In the genomic region with DNA sequence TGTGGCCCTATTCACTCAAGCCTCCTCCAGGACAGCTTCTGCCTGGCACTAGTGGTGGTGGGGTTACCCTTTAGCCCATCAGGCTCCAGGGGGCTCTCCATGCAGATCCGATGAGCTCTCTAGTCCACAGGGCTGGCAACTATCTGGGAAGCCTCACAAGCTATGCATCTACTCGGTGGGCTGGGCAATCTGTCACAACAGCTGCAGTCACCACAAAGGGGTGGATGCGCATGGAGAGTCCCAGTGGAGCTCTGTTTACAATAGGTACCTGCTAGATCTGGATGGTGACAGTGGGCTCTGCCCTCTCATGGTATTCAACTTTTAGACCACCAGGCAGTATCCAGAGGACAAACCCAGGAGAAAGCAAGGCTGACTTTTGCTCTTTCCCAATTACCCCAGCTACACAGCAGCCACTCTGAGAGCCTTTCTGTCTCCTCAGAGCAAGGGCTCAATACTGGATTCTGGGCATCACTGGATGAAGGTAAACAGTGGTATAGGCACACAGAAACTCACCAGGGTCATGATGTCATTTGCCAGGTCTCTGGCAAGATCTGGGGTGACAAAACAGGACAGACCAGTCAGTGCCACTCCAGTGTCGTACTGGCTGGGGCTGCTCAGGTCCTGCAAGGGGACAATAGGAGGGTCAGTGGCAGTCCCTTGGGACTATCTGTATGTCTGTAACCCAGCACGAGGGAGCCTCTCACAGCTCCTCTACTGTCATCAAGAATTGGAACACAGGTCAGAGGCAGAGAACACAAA, we compare ENCODE assay signal across 25 mouse cellular contexts. TPM values are rescaled to one million over a fixed set of nuclear protein-coding genes. Genes with fewer than 3 reads are reported as not detected.
DNase-seq lines count a peak whose midpoint lies in the region; ATAC-seq and TF ChIP-seq lines count a peak whose summit lies in the region.
"Had no signal": no experiment of that assay in that cellular context is flagged by ENCODE, and none has a peak within 500 bp of the region (broad histone marks: within the 10 kb centered on the region; RNA-seq: fewer than 3 reads in every experiment).

No protein-coding gene starts in this region.

- H3K4me3 ChIP-seq in forebrain, embryonic 10.5 days: 0 out of 2 replicates have a peak overlapping the region, but pooled peaks have one; percentile 1
- H3K4me3 ChIP-seq in forebrain, embryonic 11.5 days (ENCODE audit: low read depth, low read length): no peak overlapping the region
- no peak overlapping the region for H3K4me3 ChIP-seq in lung, postnatal 0 days (ENCODE audit: low read depth, low read length)
- no peak overlapping the region for H3K4me3 ChIP-seq in neural tube, embryonic 11.5 days (ENCODE audit: low read depth, low read length)
- H3K4me3 ChIP-seq in midbrain, embryonic 13.5 days (replicated peaks): no peak overlapping the region
- H3K4me3 ChIP-seq: embryonic facial prominence, embryonic 10.5 days; embryonic facial prominence, embryonic 12.5 days; forebrain, embryonic 13.5 days; forebrain, embryonic 15.5 days had no signal

- peaks cover 100% of the 10 kb centered on the region for H3K36me3 ChIP-seq in forebrain, embryonic 10.5 days (replicated peaks)
- H3K36me3 ChIP-seq in forebrain, embryonic 11.5 days (ENCODE audit: control insufficient read depth, insufficient read depth, low read length): peaks cover 38% of the 10 kb centered on the region
- H3K36me3 ChIP-seq in lung, postnatal 0 days (ENCODE audit: insufficient read depth, low read length): peaks cover 66% of the 10 kb centered on the region
- H3K36me3 ChIP-seq in neural tube, embryonic 11.5 days (ENCODE audit: control insufficient read depth, insufficient read depth, low read length): peaks cover 46% of the 10 kb centered on the region
- peaks cover 98% of the 10 kb centered on the region for H3K36me3 ChIP-seq in midbrain, embryonic 13.5 days

- 86% methylated on average over 5 of the region's 5 CpGs for WGBS in forebrain, embryonic 10.5 days
- 87% methylated on average over 5 of the region's 5 CpGs for WGBS in forebrain, embryonic 11.5 days
- 83% methylated on average over 5 of the region's 5 CpGs for WGBS in lung, postnatal 0 days
- 84% methylated on average over 5 of the region's 5 CpGs for WGBS in neural tube, embryonic 11.5 days
- 86% methylated on average over 5 of the region's 5 CpGs for WGBS in midbrain, embryonic 13.5 days

- no peaks in the 10 kb centered on the region for H3K27me3 ChIP-seq in forebrain, embryonic 10.5 days (ENCODE audit: poor library complexity, severe bottlenecking)
- no peaks in the 10 kb centered on the region for H3K27me3 ChIP-seq in forebrain, embryonic 11.5 days (ENCODE audit: control insufficient read depth, insufficient read depth, low read length)
- H3K27me3 ChIP-seq in lung, postnatal 0 days (replicated peaks; ENCODE audit: insufficient read depth, low read length): no peaks in the 10 kb centered on the region
- no peaks in the 10 kb centered on the region for H3K27me3 ChIP-seq in neural tube, embryonic 11.5 days (ENCODE audit: control insufficient read depth, insufficient read depth, low read length)
- H3K27me3 ChIP-seq in midbrain, embryonic 13.5 days: no peaks in the 10 kb centered on the region
- H3K27me3 ChIP-seq: CH12.LX; embryonic facial prominence, embryonic 12.5 days; forebrain, embryonic 13.5 days; forebrain, embryonic 15.5 days; Patski had no signal

- no peak for TF ChIP-seq CTCF in lung, postnatal 0 days (IDR thresholded peaks at IDR 0.05)

- no peaks in the 10 kb centered on the region for H3K4me1 ChIP-seq in forebrain, embryonic 10.5 days
- no peaks in the 10 kb centered on the region for H3K4me1 ChIP-seq in forebrain, embryonic 11.5 days (replicated peaks; ENCODE audit: control insufficient read depth, insufficient read depth, low read length)
- no peaks in the 10 kb centered on the region for H3K4me1 ChIP-seq in lung, postnatal 0 days (ENCODE audit: insufficient read depth, low read depth, low read length)
- no peaks in the 10 kb centered on the region for H3K4me1 ChIP-seq in neural tube, embryonic 11.5 days (ENCODE audit: control insufficient read depth, insufficient read depth, low read length)
- no peaks in the 10 kb centered on the region for H3K4me1 ChIP-seq in midbrain, embryonic 13.5 days (replicated peaks)
- H3K4me1 ChIP-seq: embryonic facial prominence, embryonic 10.5 days; embryonic facial prominence, embryonic 12.5 days; forebrain, embryonic 13.5 days; forebrain, embryonic 15.5 days had no signal

- no peaks in the 10 kb centered on the region for H3K9me3 ChIP-seq in forebrain, embryonic 10.5 days
- H3K9me3 ChIP-seq in forebrain, embryonic 11.5 days (ENCODE audit: control insufficient read depth, low read length): no peaks in the 10 kb centered on the region
- H3K9me3 ChIP-seq in lung, postnatal 0 days (ENCODE audit: low read length): no peaks in the 10 kb centered on the region
- H3K9me3 ChIP-seq in neural tube, embryonic 11.5 days (ENCODE audit: control insufficient read depth, low read length): no peaks in the 10 kb centered on the region
- H3K9me3 ChIP-seq in midbrain, embryonic 13.5 days: no peaks in the 10 kb centered on the region
- H3K9me3 ChIP-seq: embryonic facial prominence, embryonic 10.5 days; embryonic facial prominence, embryonic 12.5 days; forebrain, embryonic 13.5 days; forebrain, embryonic 15.5 days; G1E had no signal

- no peak overlapping the region for H3K27ac ChIP-seq in forebrain, embryonic 10.5 days
- H3K27ac ChIP-seq in forebrain, embryonic 11.5 days (ENCODE audit: low read depth, low read length): no peak overlapping the region
- H3K27ac ChIP-seq in lung, postnatal 0 days (ENCODE audit: low read length): no peak overlapping the region
- H3K27ac ChIP-seq in neural tube, embryonic 11.5 days (ENCODE audit: low read depth, low read length): no peak overlapping the region
- no peak overlapping the region for H3K27ac ChIP-seq in midbrain, embryonic 13.5 days
- H3K27ac ChIP-seq: embryonic facial prominence, embryonic 10.5 days; embryonic facial prominence, embryonic 12.5 days; forebrain, embryonic 13.5 days; forebrain, embryonic 15.5 days had no signal

- no peak for DNase-seq in forebrain, embryonic 10.5 days (ENCODE audit: extremely low spot score, low spot score)
- DNase-seq in forebrain, embryonic 11.5 days (ENCODE audit: low spot score): no peak
- no peak for DNase-seq in lung, postnatal 0 days (ENCODE audit: low spot score)
- no peak for DNase-seq in lung, postnatal 10 days
- DNase-seq in neural tube, embryonic 11.5 days (ENCODE audit: low spot score): no peak
- no peak for DNase-seq in neural tube, embryonic 10.5 days (ENCODE audit: extremely low spot score, low spot score)
- DNase-seq: adrenal gland, adult 8-10 months; adrenal gland, postnatal 14 days; adrenal gland, postnatal 36 days; B cell, adult 2 months; cerebellum, adult 11-12 months; cerebellum, adult 2 months; cerebellum, adult 9-10 months; cerebellum, postnatal 10 days; cerebellum, postnatal 25 days had no signal

- TF ChIP-seq EP300 in lung, postnatal 0 days (IDR thresholded peaks at IDR 0.05): no peak

- no peak overlapping the region for H3K9ac ChIP-seq in forebrain, embryonic 11.5 days (ENCODE audit: low read length)
- no peak overlapping the region for H3K9ac ChIP-seq in lung, postnatal 0 days (replicated peaks; ENCODE audit: low read depth)
- no peak overlapping the region for H3K9ac ChIP-seq in neural tube, embryonic 11.5 days (ENCODE audit: low read length)
- no peak overlapping the region for H3K9ac ChIP-seq in midbrain, embryonic 13.5 days (replicated peaks)
- H3K9ac ChIP-seq: embryonic facial prominence, embryonic 12.5 days; forebrain, embryonic 13.5 days; forebrain, embryonic 15.5 days had no signal

- H3K4me2 ChIP-seq in forebrain, embryonic 11.5 days (ENCODE audit: low read depth, low read length, severe bottlenecking): no peak overlapping the region
- H3K4me2 ChIP-seq in lung, postnatal 0 days (replicated peaks; ENCODE audit: low read depth, low read length): no peak overlapping the region
- peak overlapping the region; percentile 7; the same call in 1 of the 2 replicates for H3K4me2 ChIP-seq in neural tube, embryonic 11.5 days (ENCODE audit: low read depth)
- no peak overlapping the region for H3K4me2 ChIP-seq in midbrain, embryonic 13.5 days (replicated peaks)
- H3K4me2 ChIP-seq: embryonic facial prominence, embryonic 12.5 days; forebrain, embryonic 13.5 days; forebrain, embryonic 15.5 days had no signal

- ATAC-seq in forebrain, embryonic 11.5 days (replicated peaks; ENCODE audit: low FRiP score): no peak
- ATAC-seq in lung, postnatal 0 days: peak; percentile 50
- ATAC-seq in neural tube, embryonic 11.5 days (ENCODE audit: insufficient read depth, low FRiP score, low TSS enrichment): no peak
- no peak for ATAC-seq in midbrain, embryonic 13.5 days
- ATAC-seq: activated CD4-positive, CD25-positive, alpha-beta regulatory T cell, adult 4 months; CD4-positive, CD25-positive, alpha-beta regulatory T cell, adult 4 months; forebrain, embryonic 13.5 days; forebrain, embryonic 15.5 days; Patski had no signal

RNA-seq across cellular contexts. Expression of a gene that starts 14.5 kb away (rescaled TPM):
- polyA plus RNA-seq in forebrain, embryonic 10.5 days (2016; fragmentation: Nextera tagmentation; extraction: Ambion mirVana): 58.2 and 58.7 TPM in 2 replicates
- 84.2 and 86.3 TPM in 2 replicates for polyA plus RNA-seq in forebrain, embryonic 11.5 days (2014; fragmentation: Nextera tagmentation; extraction: Ambion mirVana)
- polyA plus RNA-seq in lung, postnatal 0 days (2015; fragmentation: Nextera tagmentation; extraction: Ambion mirVana): 49.3 and 58.2 TPM in 2 replicates
- polyA plus RNA-seq in neural tube, embryonic 11.5 days (2014; fragmentation: Nextera tagmentation; extraction: Ambion mirVana): 69.3 and 79.1 TPM in 2 replicates
- 94.5 and 96.3 TPM in 2 replicates for polyA plus RNA-seq in midbrain, embryonic 13.5 days (2015; fragmentation: Nextera tagmentation; extraction: Ambion mirVana)

RNA-seq across cellular contexts. Expression of a gene that starts 25.6 kb away (rescaled TPM):
- polyA plus RNA-seq in forebrain, embryonic 10.5 days (2016; fragmentation: Nextera tagmentation; extraction: Ambion mirVana): 7.7 and 10.9 TPM in 2 replicates
- polyA plus RNA-seq in forebrain, embryonic 11.5 days (2014; fragmentation: Nextera tagmentation; extraction: Ambion mirVana): 4.8 and 7.2 TPM in 2 replicates
- 28.7 and 28.8 TPM in 2 replicates for polyA plus RNA-seq in lung, postnatal 0 days (2015; fragmentation: Nextera tagmentation; extraction: Ambion mirVana)
- 10.6 and 11.5 TPM in 2 replicates for polyA plus RNA-seq in neural tube, embryonic 11.5 days (2014; fragmentation: Nextera tagmentation; extraction: Ambion mirVana)
- 37.8 and 39.2 TPM in 2 replicates for polyA plus RNA-seq in midbrain, embryonic 13.5 days (2015; fragmentation: Nextera tagmentation; extraction: Ambion mirVana)

RNA-seq across cellular contexts. Expression of a gene that starts 25.8 kb away (rescaled TPM):
- 53.9 and 54.7 TPM in 2 replicates for polyA plus RNA-seq in forebrain, embryonic 10.5 days (2016; fragmentation: Nextera tagmentation; extraction: Ambion mirVana)
- 57.9 and 61.1 TPM in 2 replicates for polyA plus RNA-seq in forebrain, embryonic 11.5 days (2014; fragmentation: Nextera tagmentation; extraction: Ambion mirVana)
- polyA plus RNA-seq in lung, postnatal 0 days (2015; fragmentation: Nextera tagmentation; extraction: Ambion mirVana): 32.6 and 37.0 TPM in 2 replicates
- 58.9 and 60.3 TPM in 2 replicates for polyA plus RNA-seq in neural tube, embryonic 11.5 days (2014; fragmentation: Nextera tagmentation; extraction: Ambion mirVana)
- 58.3 and 58.5 TPM in 2 replicates for polyA plus RNA-seq in midbrain, embryonic 13.5 days (2015; fragmentation: Nextera tagmentation; extraction: Ambion mirVana)

RNA-seq across cellular contexts. Expression of a gene that starts 27.5 kb away (rescaled TPM):
- polyA plus RNA-seq in forebrain, embryonic 10.5 days (2016; fragmentation: Nextera tagmentation; extraction: Ambion mirVana): 20.8 and 21.7 TPM in 2 replicates
- polyA plus RNA-seq in forebrain, embryonic 11.5 days (2014; fragmentation: Nextera tagmentation; extraction: Ambion mirVana): 34.5 and 34.9 TPM in 2 replicates
- 7.4 and 9.6 TPM in 2 replicates for polyA plus RNA-seq in lung, postnatal 0 days (2015; fragmentation: Nextera tagmentation; extraction: Ambion mirVana)
- polyA plus RNA-seq in neural tube, embryonic 11.5 days (2014; fragmentation: Nextera tagmentation; extraction: Ambion mirVana): 23.9 and 24.3 TPM in 2 replicates
- polyA plus RNA-seq in midbrain, embryonic 13.5 days (2015; fragmentation: Nextera tagmentation; extraction: Ambion mirVana): 19.3 and 23.3 TPM in 2 replicates

RNA-seq across cellular contexts. Expression of a gene that starts 49.6 kb away (rescaled TPM):
- 91.0 and 100 TPM in 2 replicates for polyA plus RNA-seq in forebrain, embryonic 10.5 days (2016; fragmentation: Nextera tagmentation; extraction: Ambion mirVana)
- polyA plus RNA-seq in forebrain, embryonic 11.5 days (2014; fragmentation: Nextera tagmentation; extraction: Ambion mirVana): 85.1 and 87.0 TPM in 2 replicates
- 92.2 and 103 TPM in 2 replicates for polyA plus RNA-seq in lung, postnatal 0 days (2015; fragmentation: Nextera tagmentation; extraction: Ambion mirVana)
- polyA plus RNA-seq in neural tube, embryonic 11.5 days (2014; fragmentation: Nextera tagmentation; extraction: Ambion mirVana): 79.5 and 85.5 TPM in 2 replicates
- polyA plus RNA-seq in midbrain, embryonic 13.5 days (2015; fragmentation: Nextera tagmentation; extraction: Ambion mirVana): 49.6 and 60.1 TPM in 2 replicates
